Comparison of ENCODE assay signal across 8 mouse cellular contexts in genomic region chr10:117846260-117846632, GRCm38 (mm10). TPM values are rescaled to one million over a fixed set of nuclear protein-coding genes. Genes with fewer than 3 reads are reported as not detected.
DNase-seq lines count a peak whose midpoint lies in the region; ATAC-seq and TF ChIP-seq lines count a peak whose summit lies in the region.

No protein-coding gene starts in this region.

- WGBS in hindbrain, embryonic 14.5 days, result under 1% methylated on average over 21 of the region's 21 CpGs
- WGBS in midbrain, embryonic 15.5 days, result 0% methylated on average over 21 of the region's 21 CpGs

- intact Hi-C loops in left cerebral cortex, postnatal 10 days (cut with DNase I), result loop anchor here (2.0 to 5.0 kb wide), 2 partner anchors 137 to 266 kb away; no protein-coding TSS in a partner anchor

- no peaks in the 10 kb centered on the region for H3K36me3 ChIP-seq in hindbrain, embryonic 14.5 days (replicated peaks; ENCODE audit: control insufficient read depth, insufficient read depth)
- H3K36me3 ChIP-seq in midbrain, embryonic 15.5 days (replicated peaks), result no peaks in the 10 kb centered on the region

- no peak for DNase-seq in layer of hippocampus, adult 2 months (ENCODE audit: low spot score in 2 of 2)
- no peak for DNase-seq in layer of hippocampus, adult 9-11 months
- peak; percentile 72 for DNase-seq in brain, adult 2 months (ENCODE audit: low read depth, low spot score)
- DNase-seq in hindbrain, embryonic 14.5 days (ENCODE audit: low spot score), result peak; percentile 76
- DNase-seq in cerebellum, postnatal 4 days (ENCODE audit: low spot score in 2 of 2), result no peak
- DNase-seq in urinary bladder, postnatal 14 days (ENCODE audit: low spot score), result no peak
- DNase-seq in left cerebral cortex, postnatal 10 days (ENCODE audit: extremely low spot score in 1 of 2, low spot score in 2 of 2), result no peak

- H3K4me3 ChIP-seq in layer of hippocampus, adult 2 months, result peak overlapping the region; percentile 91
- peak overlapping the region; percentile 89 for H3K4me3 ChIP-seq in hindbrain, embryonic 14.5 days (replicated peaks; ENCODE audit: low read length)
- peak overlapping the region; percentile 99 for H3K4me3 ChIP-seq in midbrain, embryonic 15.5 days

- peaks cover 27% of the 10 kb centered on the region for H3K4me1 ChIP-seq in hindbrain, embryonic 14.5 days (replicated peaks; ENCODE audit: control insufficient read depth, insufficient read depth, low read length)
- peaks cover 29% of the 10 kb centered on the region for H3K4me1 ChIP-seq in midbrain, embryonic 15.5 days

- H3K27ac ChIP-seq in layer of hippocampus, adult 2 months, result peak overlapping the region; percentile 99
- H3K27ac ChIP-seq in hindbrain, embryonic 14.5 days, result peak overlapping the region; percentile 99
- H3K27ac ChIP-seq in midbrain, embryonic 15.5 days, result peak overlapping the region; percentile 98

- ATAC-seq in hindbrain, embryonic 14.5 days (ENCODE audit: low FRiP score), result peak; percentile 92
- peak; percentile 93 for ATAC-seq in midbrain, embryonic 15.5 days (replicated peaks)

- H3K9ac ChIP-seq in hindbrain, embryonic 14.5 days, result peak overlapping the region; percentile 95
- peak overlapping the region; percentile 76 for H3K9ac ChIP-seq in midbrain, embryonic 15.5 days

- no peaks in the 10 kb centered on the region for H3K27me3 ChIP-seq in hindbrain, embryonic 14.5 days (ENCODE audit: control insufficient read depth, insufficient read depth, low read length)
- no peaks in the 10 kb centered on the region for H3K27me3 ChIP-seq in midbrain, embryonic 15.5 days (replicated peaks)

- TF ChIP-seq CTCF in layer of hippocampus, adult 2 months (conservative IDR thresholded peaks at IDR 0.05), result peak; percentile 48

- peak overlapping the region; percentile 84 for H3K4me2 ChIP-seq in hindbrain, embryonic 14.5 days (replicated peaks)
- peak overlapping the region; percentile 75 for H3K4me2 ChIP-seq in midbrain, embryonic 15.5 days

- no peaks in the 10 kb centered on the region for H3K9me3 ChIP-seq in hindbrain, embryonic 14.5 days (ENCODE audit: control insufficient read depth, low read length)
- no peaks in the 10 kb centered on the region for H3K9me3 ChIP-seq in midbrain, embryonic 15.5 days

RNA-seq across cellular contexts. Expression of gene Rap1b, which starts 0.4 kb away (rescaled TPM):
- total RNA-seq in layer of hippocampus, adult 2 months (2021), result 10 to 100 TPM; 55.7 to 58.5 TPM
- polyA plus RNA-seq in hindbrain, embryonic 14.5 days (2014; fragmentation: Nextera tagmentation; extraction: Ambion mirVana), result 181 and 195 TPM in 2 replicates
- polyA plus RNA-seq in midbrain, embryonic 15.5 days (2015; fragmentation: Nextera tagmentation; extraction: Ambion mirVana), result 166 and 168 TPM in 2 replicates
- total RNA-seq in left cerebral cortex, postnatal 10 days (2021), result 10 to 100 TPM; 88.9 to 94.5 TPM

RNA-seq across cellular contexts. Expression of gene Nup107, which starts 53.7 kb away (rescaled TPM):
- total RNA-seq in layer of hippocampus, adult 2 months (2021), result 10 to 100 TPM; 15.5 to 19.4 TPM
- polyA plus RNA-seq in hindbrain, embryonic 14.5 days (2014; fragmentation: Nextera tagmentation; extraction: Ambion mirVana), result 37.7 and 39.1 TPM in 2 replicates
- 33.7 and 34.7 TPM in 2 replicates for polyA plus RNA-seq in midbrain, embryonic 15.5 days (2015; fragmentation: Nextera tagmentation; extraction: Ambion mirVana)
- 10 to 100 TPM; 16.8 to 18.0 TPM for total RNA-seq in left cerebral cortex, postnatal 10 days (2021)

Comparison
In these comparisons a context has a peak if more than half of its experiments do, and no peak if none do; other contexts are left out.
1. DNase-seq: peak in brain, adult 2 months (single experiment) and hindbrain, embryonic 14.5 days (single experiment); none in layer of hippocampus, adult 2 months (0 of 2), layer of hippocampus, adult 9-11 months (single experiment), cerebellum, postnatal 4 days (0 of 2), urinary bladder, postnatal 14 days (single experiment) and left cerebral cortex, postnatal 10 days (0 of 2).
2. Peak in every context shown above with its lines, with median percentiles within 50 percentile points of each other: H3K27ac ChIP-seq and H3K4me3 ChIP-seq.